Mouse (Mus musculus) hindbrain, embryonic 15.5 days (tissue): ENCODE results near the gene Lrrc61. TPM values are rescaled to one million over a fixed set of nuclear protein-coding genes. Genes with fewer than 3 reads are reported as not detected.

Source experiments
- polyA plus RNA-seq: library from polyadenylated mRNA; unstranded; fragments of >200 nt; fragmentation: Nextera tagmentation; extraction: Ambion mirVana; gene quantifications from 2 replicates; pipeline ENCODE4 v1.2.1, GENCODE M21; 2015

The Lrrc61 gene
- polyA plus RNA-seq, 1 experiment from 2014 or later, result 29.2 TPM

Other genes with a start within 250 kb of the Lrrc61 start
- 26.1 and 27.8 TPM in 2 replicates for gene Krba1, start 159.2 kb upstream of the Lrrc61 start, polyA plus RNA-seq
- gene Zfp467, start 109.0 kb upstream of the Lrrc61 start, polyA plus RNA-seq, result 27.8 and 30.7 TPM in 2 replicates
- 0.22 and 0.78 TPM in 2 replicates for gene Sspo, start 106.6 kb upstream of the Lrrc61 start, polyA plus RNA-seq
- gene Atp6v0e2, start 17.2 kb upstream of the Lrrc61 start, polyA plus RNA-seq, result 296 and 311 TPM in 2 replicates
- gene Rarres2, start 18.0 kb downstream of the Lrrc61 start, polyA plus RNA-seq, result 5.1 and 7.6 TPM in 2 replicates
- not detected in 2 replicates for gene Gm45021, start 34.8 kb downstream of the Lrrc61 start, polyA plus RNA-seq
- 44.3 and 46.1 TPM in 2 replicates for gene Repin1, start 39.1 kb downstream of the Lrrc61 start, polyA plus RNA-seq
- 1.0 TPM in 1 of 2 replicates, not detected in the other for gene Gm44965, start 39.1 kb downstream of the Lrrc61 start, polyA plus RNA-seq
- 13.5 and 14.5 TPM in 2 replicates for gene Zfp775, start 47.3 kb downstream of the Lrrc61 start, polyA plus RNA-seq
- 26.4 and 27.1 TPM in 2 replicates for gene AI854703, start 72.0 kb downstream of the Lrrc61 start, polyA plus RNA-seq
- 0.56 TPM in 2 replicates for gene Gimap8, start 92.4 kb downstream of the Lrrc61 start, polyA plus RNA-seq
- gene Gimap9, start 121.3 kb downstream of the Lrrc61 start, polyA plus RNA-seq, result 1.6 and 1.7 TPM in 2 replicates
- 1.1 and 1.4 TPM in 2 replicates for gene Gimap4, start 129.8 kb downstream of the Lrrc61 start, polyA plus RNA-seq
- gene Gimap6, start 153.4 kb downstream of the Lrrc61 start, polyA plus RNA-seq, result 7.5 and 7.9 TPM in 2 replicates
- gene Gm28053, start 163.8 kb downstream of the Lrrc61 start, polyA plus RNA-seq, result 0.66 and 1.1 TPM in 2 replicates
- gene Gimap7, start 163.8 kb downstream of the Lrrc61 start, polyA plus RNA-seq, result not detected in 2 replicates
- gene Gimap1, start 184.3 kb downstream of the Lrrc61 start, polyA plus RNA-seq, result 6.5 and 6.7 TPM in 2 replicates
- gene Gimap5, start 191.4 kb downstream of the Lrrc61 start, polyA plus RNA-seq, result 1.2 and 2.3 TPM in 2 replicates
- gene Gimap3, start 216.1 kb downstream of the Lrrc61 start, polyA plus RNA-seq, result not detected in 2 replicates